Mouse (Mus musculus) embryonic facial prominence, embryonic 15.5 days (tissue): Measurements from ENCODE around the gene Map3k9. TPM values are rescaled to one million over a fixed set of nuclear protein-coding genes. Genes with fewer than 3 reads are reported as not detected.

ENCODE experiments used
- ATAC-seq: fragments of 200-750 bp; cut with Nextera tagmentation; 2 replicates; pipeline ENCODE4 v1.8.0; 2017; ENCODE audit warnings: low read depth, moderate TSS enrichment; ENCODE audit not compliant: insufficient number of reproducible peaks, low FRiP score, low TSS enrichment
- H3K27ac ChIP-seq: fragments of 300-500 bp; sonication (generic); replicated peaks from 2 replicates; pipeline ENCODE4 v1.5.1; 2015; ENCODE audit warnings: mild to moderate bottlenecking, inconsistent platforms
- H3K27me3 ChIP-seq: fragments of 300-500 bp; sonication (generic); 2 replicates; pipeline ENCODE4 v1.6.1; 2015; ENCODE audit warnings: inconsistent platforms
- H3K36me3 ChIP-seq: fragments of 300-500 bp; sonication (generic); 2 replicates; pipeline ENCODE4 v1.6.1; 2015; ENCODE audit warnings: mild to moderate bottlenecking, inconsistent platforms
- H3K4me1 ChIP-seq: fragments of 300-500 bp; sonication (generic); 2 replicates; pipeline ENCODE4 v1.6.1; 2015; ENCODE audit warnings: inconsistent platforms
- H3K4me2 ChIP-seq: fragments of 300-500 bp; sonication (generic); replicated peaks from 2 replicates; pipeline ENCODE4 v1.6.1; 2015; ENCODE audit warnings: mild to moderate bottlenecking, inconsistent platforms
- H3K4me3 ChIP-seq: fragments of 300-500 bp; sonication (generic); replicated peaks from 2 replicates; pipeline ENCODE4 v1.5.1; 2015; ENCODE audit warnings: mild to moderate bottlenecking, inconsistent platforms
- H3K9ac ChIP-seq: fragments of 300-500 bp; sonication (generic); 2 replicates; pipeline ENCODE4 v1.6.1; 2015; ENCODE audit warnings: inconsistent platforms
- H3K9me3 ChIP-seq: fragments of 300-500 bp; sonication (generic); replicated peaks from 2 replicates; pipeline ENCODE4 v1.6.1; 2016; ENCODE audit warnings: inconsistent platforms
- WGBS: fragments of 180-500 bp; shearing (Covaris S2); methylation state at CpG from one replicate; pipeline ENCODE4 v1.1.7; 2015; 5-methylcytosine and 5-hydroxymethylcytosine counted together
- polyA plus RNA-seq: library from polyadenylated mRNA; unstranded; fragments of >200 nt; fragmentation: Nextera tagmentation; extraction: Ambion mirVana; gene quantifications from 2 replicates; pipeline ENCODE4 v1.2.1, GENCODE M21; 2015

Map3k9 gene
- 1.8 and 2.0 TPM in 2 replicates for polyA plus RNA-seq

GRCm38 (mm10) chr12:81781105-81781909, at the start of gene Map3k9:
Gene Map3k9 (minus strand): TSS chr12:81781175.
- peak; percentile 94 for ATAC-seq
- Histone ChIP-seq H3K4me1 (peaks cover 13% of the 10 kb centered on the region), H3K27me3 (peaks cover 42% of the 10 kb centered on the region), H3K4me3 (peak within 1 kb of the TSS; percentile 65), H3K9ac (peak within 1 kb of the TSS; percentile 23), H3K27ac (peak within 1 kb of the TSS; percentile 80), H3K36me3 (no peaks in the 10 kb centered on the region), H3K9me3 (no peaks in the 10 kb centered on the region), H3K4me2 (peak within 1 kb of the TSS; percentile 92)
- under 1% methylated on average over 50 of the region's 56 CpGs for WGBS

- no peaks in the 10 kb centered on the region for H3K27me3 ChIP-seq
- no peaks in the 10 kb centered on the region for H3K36me3 ChIP-seq
- H3K9ac ChIP-seq: no peak overlapping the region
- H3K4me2 ChIP-seq: no peak overlapping the region
- H3K4me1 ChIP-seq: no peaks in the 10 kb centered on the region
- no peaks in the 10 kb centered on the region for H3K9me3 ChIP-seq
- 76% methylated on average over 2 of the region's 2 CpGs for WGBS
- no peak overlapping the region for H3K4me3 ChIP-seq
- no peak for ATAC-seq
- no peak overlapping the region for H3K27ac ChIP-seq
Measured at GRCm38 (mm10) chr12:81828355-81828754, 47.4 kb upstream of the Map3k9 start.

GRCm38 (mm10) chr12:81822778-81823480, 42.0 kb upstream of the Map3k9 start:
- Histone ChIP-seq H3K9ac (no peak overlapping the region), H3K36me3 (no peaks in the 10 kb centered on the region), H3K4me2 (no peak overlapping the region), H3K27ac (no peak overlapping the region), H3K4me3 (no peak overlapping the region), H3K4me1 (no peaks in the 10 kb centered on the region), H3K9me3 (no peaks in the 10 kb centered on the region), H3K27me3 (no peaks in the 10 kb centered on the region)
- no peak for ATAC-seq
- WGBS: 85% methylated on average over 4 of the region's 4 CpGs

- Histone ChIP-seq H3K27ac (no peak overlapping the region), H3K36me3 (no peaks in the 10 kb centered on the region), H3K9me3 (no peaks in the 10 kb centered on the region), H3K9ac (no peak overlapping the region), H3K4me3 (no peak overlapping the region), H3K4me2 (no peak overlapping the region), H3K27me3 (no peaks in the 10 kb centered on the region), H3K4me1 (no peaks in the 10 kb centered on the region)
- 48% methylated on average over 4 of the region's 4 CpGs for WGBS
- ATAC-seq: no peak
Measured at GRCm38 (mm10) chr12:81822176-81822575, 41.2 kb upstream of the Map3k9 start.

GRCm38 (mm10) chr12:81820700-81821099, 39.7 kb upstream of the Map3k9 start:
- Histone ChIP-seq H3K4me2 (no peak overlapping the region), H3K4me3 (no peak overlapping the region), H3K4me1 (peaks cover 8% of the 10 kb centered on the region; the same call in 1 of the 2 replicates), H3K27me3 (no peaks in the 10 kb centered on the region), H3K9ac (no peak overlapping the region), H3K9me3 (no peaks in the 10 kb centered on the region), H3K36me3 (no peaks in the 10 kb centered on the region), H3K27ac (no peak overlapping the region)
- no peak for ATAC-seq
- WGBS: 70% methylated on average over 4 of the region's 4 CpGs

- Histone ChIP-seq H3K36me3 (no peaks in the 10 kb centered on the region), H3K9ac (no peak overlapping the region), H3K27me3 (no peaks in the 10 kb centered on the region), H3K27ac (0 out of 2 replicates have a peak overlapping the region, but pooled peaks have one; percentile 28), H3K4me2 (peak overlapping the region; percentile 38), H3K4me3 (peak overlapping the region; percentile 18; the same call in 1 of the 2 replicates), H3K9me3 (no peaks in the 10 kb centered on the region), H3K4me1 (peaks cover 8% of the 10 kb centered on the region; the same call in 1 of the 2 replicates)
- 47% methylated on average over 6 of the region's 6 CpGs for WGBS
- no peak for ATAC-seq
Measured at GRCm38 (mm10) chr12:81817126-81817505, 36.1 kb upstream of the Map3k9 start.

GRCm38 (mm10) chr12:81816330-81817125, 35.6 kb upstream of the Map3k9 start:
- Histone ChIP-seq H3K4me3 (peak overlapping the region; percentile 18; the same call in 1 of the 2 replicates), H3K36me3 (no peaks in the 10 kb centered on the region), H3K9ac (no peak overlapping the region), H3K27me3 (no peaks in the 10 kb centered on the region), H3K4me2 (peak overlapping the region; percentile 38), H3K4me1 (peaks cover 8% of the 10 kb centered on the region; the same call in 1 of the 2 replicates), H3K9me3 (no peaks in the 10 kb centered on the region), H3K27ac (peak overlapping the region; percentile 28; the same call in 1 of the 2 replicates)
- WGBS: 17% methylated on average over 10 of the region's 10 CpGs
- no peak for ATAC-seq

- H3K9ac ChIP-seq: no peak overlapping the region
- no peak overlapping the region for H3K27ac ChIP-seq
- 91% methylated on average over 5 of the region's 5 CpGs for WGBS
- no peak for ATAC-seq
- H3K4me2 ChIP-seq: no peak overlapping the region
- no peaks in the 10 kb centered on the region for H3K36me3 ChIP-seq
- H3K9me3 ChIP-seq: no peaks in the 10 kb centered on the region
- H3K27me3 ChIP-seq: no peaks in the 10 kb centered on the region
- H3K4me1 ChIP-seq: peaks cover 8% of the 10 kb centered on the region; the same call in 1 of the 2 replicates
- no peak overlapping the region for H3K4me3 ChIP-seq
Measured at GRCm38 (mm10) chr12:81814742-81815141, 33.8 kb upstream of the Map3k9 start.

GRCm38 (mm10) chr12:81810417-81810816, 29.4 kb upstream of the Map3k9 start:
- Histone ChIP-seq H3K4me3 (no peak overlapping the region), H3K9me3 (no peaks in the 10 kb centered on the region), H3K4me1 (no peaks in the 10 kb centered on the region), H3K9ac (no peak overlapping the region), H3K4me2 (no peak overlapping the region), H3K27ac (no peak overlapping the region), H3K36me3 (no peaks in the 10 kb centered on the region), H3K27me3 (no peaks in the 10 kb centered on the region)
- 35% methylated on average over 8 of the region's 8 CpGs for WGBS
- no peak for ATAC-seq

GRCm38 (mm10) chr12:81808596-81808995, 27.6 kb upstream of the Map3k9 start:
- Histone ChIP-seq H3K9me3 (no peaks in the 10 kb centered on the region), H3K4me3 (no peak overlapping the region), H3K9ac (no peak overlapping the region), H3K4me2 (no peak overlapping the region), H3K36me3 (no peaks in the 10 kb centered on the region), H3K27ac (no peak overlapping the region), H3K27me3 (no peaks in the 10 kb centered on the region), H3K4me1 (no peaks in the 10 kb centered on the region)
- WGBS: 54% methylated on average over 2 of the region's 2 CpGs
- no peak for ATAC-seq

- ATAC-seq: no peak
- no peaks in the 10 kb centered on the region for H3K4me1 ChIP-seq
- no peaks in the 10 kb centered on the region for H3K27me3 ChIP-seq
- no peaks in the 10 kb centered on the region for H3K36me3 ChIP-seq
- no peak overlapping the region for H3K9ac ChIP-seq
- H3K27ac ChIP-seq: no peak overlapping the region
- 29% methylated on average over 11 of the region's 11 CpGs for WGBS
- H3K4me3 ChIP-seq: peak overlapping the region; percentile 30
- H3K9me3 ChIP-seq: no peaks in the 10 kb centered on the region
- H3K4me2 ChIP-seq: peak overlapping the region; percentile 50
Measured at GRCm38 (mm10) chr12:81807953-81808352, 27.0 kb upstream of the Map3k9 start.
